Mouse (Mus musculus) CH12.LX (cell line): ENCODE results near the gene Tbc1d30. TPM values are rescaled to one million over a fixed set of nuclear protein-coding genes. Genes with fewer than 3 reads are reported as not detected.

Experiments
- DNase-seq: peaks from one replicate; pipeline ENCODE4 v3.0.0-alpha.2; 2013; ENCODE audit errors: extremely low read depth
- H3K27ac ChIP-seq: 2 replicates; pipeline ENCODE4 v1.5.1; 2012; ENCODE audit warnings: low read depth, mild to moderate bottlenecking, control low read depth, moderate library complexity; ENCODE audit not compliant: insufficient read depth
- H3K27me3 ChIP-seq: replicated peaks from 2 replicates; pipeline ENCODE3; 2012; ENCODE audit warnings: inconsistent platforms
- H3K36me3 ChIP-seq, 2 experiments: replicated peaks in 1 of 2; 2 replicates each; pipeline versions ENCODE3 to v1.6.1; 2012; ENCODE audit warnings: inconsistent platforms in 1 of 2, low read length in 1 of 2, mild to moderate bottlenecking in 1 of 2, mixed read lengths in 1 of 2, moderate library complexity in 1 of 2; ENCODE audit not compliant: control insufficient read depth in 1 of 2, insufficient read depth in 1 of 2
- H3K4me1 ChIP-seq, 2 experiments: 2 replicates each; pipeline ENCODE4 v1.6.1; 2012; ENCODE audit warnings: inconsistent platforms in 1 of 2, moderate library complexity in 1 of 2; ENCODE audit not compliant: insufficient read depth in 2 of 2, control insufficient read depth in 1 of 2
- H3K4me2 ChIP-seq: 2 replicates; pipeline ENCODE4 v1.6.1; 2012; ENCODE audit warnings: low read depth, mild to moderate bottlenecking, control low read depth; ENCODE audit not compliant: poor library complexity, insufficient read depth, severe bottlenecking
- H3K4me3 ChIP-seq, 3 experiments: fragments of 150-350 bp in 1 of 3; sonication (generic) in 1 of 3; replicated peaks in 1 of 3; 2 replicates each; pipeline versions ENCODE3 to v1.5.1; 2011 to 2012; ENCODE audit warnings: low read depth in 2 of 3, low read length in 2 of 3, mild to moderate bottlenecking in 2 of 3, moderate library complexity in 2 of 3, control low read depth in 1 of 3, improper control_type of control experiment in 1 of 3, inconsistent platforms in 1 of 3, mixed read lengths in 1 of 3; ENCODE audit not compliant: poor library complexity in 1 of 3
- H3K79me2 ChIP-seq: replicated peaks from 2 replicates; pipeline ENCODE4 v1.6.1; 2012; ENCODE audit warnings: mild to moderate bottlenecking, moderate library complexity; ENCODE audit not compliant: control insufficient read depth, poor library complexity, insufficient read depth, severe bottlenecking; ENCODE audit errors: extremely low read depth
- H3K9ac ChIP-seq: 2 replicates; pipeline ENCODE4 v1.6.1; 2012; ENCODE audit warnings: low read depth, mild to moderate bottlenecking, control low read depth, moderate library complexity; ENCODE audit not compliant: insufficient read depth
- H3K9me3 ChIP-seq: replicated peaks from 2 replicates; pipeline ENCODE3; 2012; ENCODE audit warnings: low read length, inconsistent platforms, mixed read lengths
- BHLHE40 ChIP-seq: IDR thresholded peaks from 2 replicates; pipeline ENCODE4 v1.6.1; 2011; ENCODE audit warnings: mild to moderate bottlenecking, low read depth, low read length, improper control_type of control experiment
- CHD2 ChIP-seq: IDR thresholded peaks from 2 replicates; pipeline ENCODE4 v1.6.1; 2011; ENCODE audit warnings: low read length, improper control_type of control experiment
- CTCF ChIP-seq, 2 experiments: IDR thresholded peaks in 1 of 2; conservative IDR thresholded peaks in 1 of 2; 2 replicates each; pipeline ENCODE4 v1.5.1; 2011 to 2012; ENCODE audit warnings: low read depth in 2 of 2, low read length in 2 of 2, improper control_type of control experiment in 1 of 2, inconsistent platforms in 1 of 2, mild to moderate bottlenecking in 1 of 2, moderate library complexity in 1 of 2
- EP300 ChIP-seq: IDR thresholded peaks from 2 replicates; pipeline ENCODE4 v1.6.1; 2011; ENCODE audit warnings: low read length, improper control_type of control experiment
- ETS1 ChIP-seq: conservative IDR thresholded peaks from 2 replicates; pipeline ENCODE4 v1.6.1; 2012; ENCODE audit warnings: low read depth, mild to moderate bottlenecking, inconsistent platforms, low read length, improper control_type of control experiment, moderate library complexity
- GABPA ChIP-seq: IDR thresholded peaks from 2 replicates; pipeline ENCODE4 v1.6.1; 2012; ENCODE audit warnings: low read depth, low read length, improper control_type of control experiment, inconsistent platforms; ENCODE audit not compliant: insufficient replicate concordance
- KAT2A ChIP-seq: IDR thresholded peaks from 2 replicates; pipeline ENCODE4 v1.6.1; 2012; ENCODE audit warnings: low read length, improper control_type of control experiment, inconsistent platforms; ENCODE audit not compliant: insufficient replicate concordance
- MXI1 ChIP-seq: IDR thresholded peaks from 2 replicates; pipeline ENCODE4 v1.6.1; 2011; ENCODE audit warnings: mild to moderate bottlenecking, low read depth, low read length, improper control_type of control experiment
- NRF1 ChIP-seq: IDR thresholded peaks from 2 replicates; pipeline ENCODE4 v1.6.1; 2014; ENCODE audit warnings: low read depth, mild to moderate bottlenecking, inconsistent platforms, low read length, improper control_type of control experiment, moderate library complexity
- POLR2AphosphoS2 ChIP-seq: IDR thresholded peaks from 2 replicates; pipeline ENCODE4 v1.6.1; 2011; ENCODE audit warnings: low read depth, low read length, improper control_type of control experiment
- RCOR1 ChIP-seq: conservative IDR thresholded peaks from 2 replicates; pipeline ENCODE4 v1.6.1; 2012; ENCODE audit warnings: low read depth, mild to moderate bottlenecking, inconsistent platforms, low read length, improper control_type of control experiment
- TCF12 ChIP-seq: IDR thresholded peaks from 2 replicates; pipeline ENCODE4 v1.6.1; 2014; ENCODE audit warnings: low read depth, mild to moderate bottlenecking, inconsistent platforms, low read length, improper control_type of control experiment
- UBTF ChIP-seq: IDR thresholded peaks from 2 replicates; pipeline ENCODE4 v1.6.1; 2012; ENCODE audit warnings: low read depth, mild to moderate bottlenecking, inconsistent platforms, low read length, improper control_type of control experiment, moderate library complexity
- USF1 ChIP-seq: IDR thresholded peaks from 2 replicates; pipeline ENCODE4 v1.6.1; 2014; ENCODE audit warnings: low read depth, mild to moderate bottlenecking, inconsistent platforms, low read length, improper control_type of control experiment
- USF2 ChIP-seq: conservative IDR thresholded peaks from 2 replicates; pipeline ENCODE4 v1.6.1; 2011; ENCODE audit warnings: low read depth, low read length, improper control_type of control experiment
- ZC3H11A ChIP-seq: IDR thresholded peaks from 2 replicates; pipeline ENCODE4 v1.6.1; 2012; ENCODE audit warnings: low read depth, mild to moderate bottlenecking, inconsistent platforms, low read length, improper control_type of control experiment
- ZMIZ1 ChIP-seq: IDR thresholded peaks from 2 replicates; pipeline ENCODE4 v1.6.1; 2012; ENCODE audit warnings: low read depth, mild to moderate bottlenecking, inconsistent platforms, low read length, improper control_type of control experiment
- ZNF384 ChIP-seq: IDR thresholded peaks from 2 replicates; pipeline ENCODE4 v1.6.1; 2012; ENCODE audit warnings: low read depth, low read length, improper control_type of control experiment, inconsistent platforms
- dilution Hi-C: fragments of 300-500 bp; cut with MboI; formaldehyde crosslinking; loops from 2 replicates; pipeline ENCODE4 v1.14.3; 2020; ENCODE audit warnings: low sequenced_read_pairs; ENCODE audit not compliant: extremely low pct_unique_long_range_greater_than_20kb, extremely low pct_ligation_motif_present
- in situ Hi-C: fragments of 300-500 bp; cut with MboI; formaldehyde crosslinking; loops from 3 replicates; pipeline ENCODE4 v1.14.3; 2019; ENCODE audit warnings: low sequenced_read_pairs, low pct_ligation_motif_present, low pct_unique_long_range_greater_than_20kb, mixed read lengths
- polyA plus RNA-seq: library from polyadenylated mRNA; unstranded; fragments of >175 nt; gene quantifications from 2 replicates; pipeline ENCODE4 v1.2.1, GENCODE M21; 2012; ENCODE audit warnings: low read depth; ENCODE audit not compliant: insufficient read length
- total RNA-seq, 2 experiments: library from RNA; depleted of rRNA; stranded (reverse); fragments of 300-350 nt in 1 of 2; fragments of >200 nt in 1 of 2; gene quantifications; 2 replicates each; pipeline ENCODE4 v1.2.3; 2012 to 2014

Tbc1d30 gene
- total and polyA plus RNA-seq, 3 experiments = 0.16 TPM; not detected in 2

DNA sequence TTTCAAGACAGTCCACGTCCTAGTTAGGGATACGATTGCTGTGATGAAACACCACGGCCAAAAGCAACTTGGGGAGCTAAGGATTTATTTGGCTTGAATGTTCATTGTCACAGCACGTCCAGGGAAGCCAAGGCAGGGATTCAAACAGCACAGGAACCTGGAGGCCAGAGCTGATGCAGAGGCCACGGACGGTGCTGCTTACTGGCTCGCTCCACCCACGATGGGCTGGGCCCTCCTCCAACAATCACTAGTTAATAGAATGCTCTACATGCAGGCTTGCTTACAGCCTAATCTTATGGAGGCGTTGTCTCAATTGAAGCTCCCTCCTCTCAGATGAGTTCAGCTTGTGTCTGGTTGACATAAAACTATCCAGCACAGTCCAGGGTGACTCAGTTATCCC is 16.7 kb upstream of the Tbc1d30 start:
- Histone ChIP-seq H3K27me3 (no peaks in the 10 kb centered on the region), H3K36me3 (peaks cover 25 to 51% of the 10 kb centered on the region in 2 experiments), H3K79me2 (peaks cover 23% of the 10 kb centered on the region), H3K9me3 (peaks cover 6% of the 10 kb centered on the region), H3K27ac (no peak overlapping the region), H3K4me2 (no peak overlapping the region), H3K4me3 (no peak overlapping the region), H3K4me1 (peaks cover under 1 to 39% of the 10 kb centered on the region in 2 experiments; a peak in 3 of 4 replicates), H3K9ac (no peak overlapping the region)
- in situ Hi-C loops = no loop called here
- DNase-seq = no peak
- TF ChIP-seq CTCF (conservative IDR thresholded peaks at IDR 0.05 in 1 of 2, IDR thresholded peaks at IDR 0.05 in 1 of 2; ENCODE audit: low read depth in 2 of 2, low read length in 2 of 2) (no peak), ZMIZ1 (no peak)
- dilution Hi-C loops = no loop called here

GRCm38 (mm10) chr10:121367271-121367670 is 16.2 kb upstream of the Tbc1d30 start:
- in situ Hi-C loops (no loop called here), dilution Hi-C loops (no loop called here)
- Histone ChIP-seq H3K79me2 (peaks cover 23% of the 10 kb centered on the region), H3K4me1 (peaks cover 0 to 37% of the 10 kb centered on the region in 2 experiments; a peak in 2 of 4 replicates), H3K27me3 (no peaks in the 10 kb centered on the region), H3K36me3 (peaks cover 25 to 51% of the 10 kb centered on the region in 2 experiments), H3K9me3 (peaks cover 6% of the 10 kb centered on the region), H3K4me3 (no peak overlapping the region), H3K9ac (no peak overlapping the region), H3K27ac (no peak overlapping the region), H3K4me2 (no peak overlapping the region)
- no peak for DNase-seq
- TF ChIP-seq BHLHE40 = no peak
- no peak for TF ChIP-seq CTCF (conservative IDR thresholded peaks at IDR 0.05 in 1 of 2, IDR thresholded peaks at IDR 0.05 in 1 of 2; ENCODE audit: low read depth in 2 of 2, low read length in 2 of 2)
- no peak for TF ChIP-seq USF1
- TF ChIP-seq UBTF = no peak
- no peak for TF ChIP-seq USF2
- no peak for TF ChIP-seq ETS1
- TF ChIP-seq POLR2AphosphoS2 = no peak
- no peak for TF ChIP-seq MXI1
- no peak for TF ChIP-seq RCOR1
- no peak for TF ChIP-seq ZNF384
- TF ChIP-seq EP300 = no peak
- no peak for TF ChIP-seq KAT2A
- no peak for TF ChIP-seq NRF1
- no peak for TF ChIP-seq CHD2
- no peak for TF ChIP-seq TCF12
- TF ChIP-seq GABPA = no peak
- TF ChIP-seq ZC3H11A = no peak
